Mouse (Mus musculus) B cell, adult 2 months (primary cell): Measurements from ENCODE around the gene Plk1.

Experiments used
- DNase-seq, 2 experiments: peaks; one replicate each; pipeline ENCODE4 v3.0.0; 2022

Gene Plk1

DNA sequence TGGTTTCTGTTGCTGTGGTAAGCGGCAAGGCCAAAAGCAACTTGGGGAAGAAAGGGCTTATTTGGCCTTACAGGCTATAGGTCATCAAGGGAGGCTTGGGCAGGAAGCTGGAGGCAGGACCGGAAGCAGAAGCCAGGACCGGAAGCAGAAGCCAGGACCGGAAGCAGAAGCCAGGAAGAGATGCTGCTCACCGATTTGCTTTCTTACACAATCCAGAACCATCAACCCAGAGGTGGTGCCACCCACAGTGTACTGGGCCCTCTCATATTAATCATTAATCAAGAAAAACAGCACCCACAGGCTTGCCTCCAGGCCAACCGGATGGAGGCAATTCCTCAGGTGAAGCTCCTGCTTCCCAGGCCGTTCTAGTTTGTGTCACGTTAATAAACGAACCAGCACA, 37.5 kb downstream of the Plk1 start:
- DNase-seq, result no peak

DNA sequence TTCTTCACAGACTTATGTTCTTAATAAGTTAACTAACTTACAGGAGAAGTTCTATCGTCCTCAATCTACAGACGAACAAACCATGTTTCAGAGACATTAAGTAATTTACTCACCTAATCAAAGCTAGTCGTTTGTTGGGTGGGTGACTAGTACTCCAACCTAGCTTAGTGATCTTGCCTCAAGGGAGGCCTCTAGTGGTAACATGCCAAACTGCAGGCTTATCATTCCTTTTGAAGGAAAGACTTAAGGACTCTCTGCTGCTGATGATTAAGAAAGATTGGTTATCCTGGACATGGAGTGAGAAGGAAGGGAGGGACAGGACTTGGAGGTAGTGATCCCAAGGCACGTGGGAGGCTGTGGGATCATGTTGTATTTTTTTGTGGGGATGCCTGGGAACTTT, 38.1 kb downstream of the Plk1 start:
- DNase-seq, result peak; percentile 70 to 76

GRCm38 (mm10) chr7:122199296-122199695, 40.1 kb downstream of the Plk1 start:
- peak; percentile 34 to 46 for DNase-seq

GRCm38 (mm10) chr7:122203936-122204335, 44.7 kb downstream of the Plk1 start:
- DNase-seq, result no peak

GRCm38 (mm10) chr7:122206121-122206520, 46.9 kb downstream of the Plk1 start:
- DNase-seq, result no peak

- DNase-seq, result no peak
Observed at GRCm38 (mm10) chr7:122208276-122209021, 49.2 kb downstream of the Plk1 start.

- DNase-seq, result no peak
Observed at GRCm38 (mm10) chr7:122219315-122219801, 60.1 kb downstream of the Plk1 start, which contains the start of gene Chp2. Gene Chp2 (plus strand): TSS chr7:122219496.
